Mouse (Mus musculus) limb, embryonic 14.5 days (tissue): Measurements from ENCODE around the gene Eloa. TPM values are rescaled to one million over a fixed set of nuclear protein-coding genes. Genes with fewer than 3 reads are reported as not detected.
A peak's percentile ranks its signal among the peaks of the same experiment; 100 is the strongest.

Source experiments
- ATAC-seq: fragments of 200-750 bp; cut with Nextera tagmentation; 2 replicates; pipeline ENCODE4 v1.8.0; 2017; ENCODE audit warnings: low read depth, moderate number of reproducible peaks, moderate TSS enrichment; ENCODE audit not compliant: low FRiP score
- DNase-seq: peaks from one replicate; pipeline ENCODE4 v3.0.0-alpha.2; 2015; ENCODE audit warnings: low spot score
- H3K27ac ChIP-seq: fragments of 300-500 bp; sonication (generic); replicated peaks from 2 replicates; pipeline ENCODE4 v1.5.1; 2014; ENCODE audit warnings: low read depth, mild to moderate bottlenecking, low read length, moderate library complexity, mixed read lengths
- H3K27me3 ChIP-seq: fragments of 300-500 bp; sonication (generic); 2 replicates; pipeline ENCODE4 v1.6.1; 2014; ENCODE audit warnings: low read length, mixed read lengths; ENCODE audit not compliant: control insufficient read depth, insufficient read depth
- H3K36me3 ChIP-seq: fragments of 300-500 bp; sonication (generic); 2 replicates; pipeline ENCODE4 v1.6.1; 2014; ENCODE audit warnings: mild to moderate bottlenecking, low read length, moderate library complexity, mixed read lengths; ENCODE audit not compliant: control insufficient read depth, insufficient read depth
- H3K4me1 ChIP-seq: fragments of 300-500 bp; sonication (generic); 2 replicates; pipeline ENCODE4 v1.6.1; 2014; ENCODE audit warnings: antibody characterized with exemption, low read length, mixed read lengths; ENCODE audit not compliant: control insufficient read depth, insufficient read depth
- H3K4me2 ChIP-seq: fragments of 300-500 bp; sonication (generic); replicated peaks from 2 replicates; pipeline ENCODE4 v1.6.1; 2014; ENCODE audit warnings: low read depth, mild to moderate bottlenecking, low read length, moderate library complexity; ENCODE audit not compliant: severe bottlenecking
- H3K4me3 ChIP-seq: fragments of 300-500 bp; sonication (generic); replicated peaks from 2 replicates; pipeline ENCODE4 v1.5.1; 2014; ENCODE audit warnings: low read length
- H3K9ac ChIP-seq: fragments of 300-500 bp; sonication (generic); 2 replicates; pipeline ENCODE4 v1.6.1; 2014; ENCODE audit warnings: mild to moderate bottlenecking, low read depth, low read length, moderate library complexity; ENCODE audit not compliant: severe bottlenecking
- H3K9me3 ChIP-seq: fragments of 300-500 bp; sonication (generic); 2 replicates; pipeline ENCODE4 v1.6.1; 2016; ENCODE audit warnings: low read length; ENCODE audit not compliant: control insufficient read depth
- POLR2A ChIP-seq: fragments of 200-500 bp; IDR thresholded peaks from 2 replicates; pipeline ENCODE4 v1.8.0; 2012; ENCODE audit warnings: inconsistent platforms, mild to moderate bottlenecking, moderate library complexity, borderline replicate concordance; ENCODE audit not compliant: insufficient read depth, insufficient read length; ENCODE audit errors: extremely low read depth
- WGBS: fragments of 180-500 bp; shearing (Covaris S2); extraction: QIAGEN DNeasy Blood & Tissue Kit; methylation state at CpG from one replicate; pipeline ENCODE4 v1.1.7; 2014; 5-methylcytosine and 5-hydroxymethylcytosine counted together
- polyA plus RNA-seq, 2 experiments: library from polyadenylated mRNA; depleted of rRNA in 1 of 2; stranded (reverse) in 1 of 2; unstranded in 1 of 2; fragments of >200 nt; fragmentation: Nextera tagmentation in 1 of 2; extraction: Ambion mirVana in 1 of 2; gene quantifications; 2 replicates each; pipeline versions ENCODE4 v1.2.1 to v1.2.3; 2012 to 2014

Eloa gene
- polyA plus RNA-seq, 2 experiments, result 28.1 to 50.5 TPM

- no peak for TF ChIP-seq POLR2A
- 2% methylated on average over 49 of the region's 50 CpGs for WGBS
- Histone ChIP-seq H3K4me1 (peaks cover 10% of the 10 kb centered on the region), H3K4me2 (peak overlapping the region; percentile 90), H3K9ac (peak overlapping the region; percentile 97), H3K36me3 (peaks cover 44% of the 10 kb centered on the region), H3K27me3 (no peaks in the 10 kb centered on the region), H3K27ac (peak overlapping the region; percentile 89), H3K4me3 (peak overlapping the region; percentile 96), H3K9me3 (no peaks in the 10 kb centered on the region)
- ATAC-seq (peak; percentile 76), DNase-seq (no peak)
Observed at GRCm38 (mm10) chr4:136052534-136053246, 31.1 kb upstream of the Eloa start.

GRCm38 (mm10) chr4:136052060-136052459, 30.5 kb upstream of the Eloa start:
- Histone ChIP-seq H3K4me2 (peak overlapping the region; percentile 90), H3K9ac (peak overlapping the region; percentile 97), H3K4me3 (peak overlapping the region; percentile 96), H3K4me1 (peaks cover 10% of the 10 kb centered on the region), H3K27me3 (no peaks in the 10 kb centered on the region), H3K9me3 (no peaks in the 10 kb centered on the region), H3K36me3 (peaks cover 50% of the 10 kb centered on the region), H3K27ac (no peak overlapping the region)
- DNase-seq (no peak), ATAC-seq (no peak)
- 7% methylated on average over 3 of the region's 3 CpGs for WGBS
- TF ChIP-seq POLR2A, result no peak

DNA sequence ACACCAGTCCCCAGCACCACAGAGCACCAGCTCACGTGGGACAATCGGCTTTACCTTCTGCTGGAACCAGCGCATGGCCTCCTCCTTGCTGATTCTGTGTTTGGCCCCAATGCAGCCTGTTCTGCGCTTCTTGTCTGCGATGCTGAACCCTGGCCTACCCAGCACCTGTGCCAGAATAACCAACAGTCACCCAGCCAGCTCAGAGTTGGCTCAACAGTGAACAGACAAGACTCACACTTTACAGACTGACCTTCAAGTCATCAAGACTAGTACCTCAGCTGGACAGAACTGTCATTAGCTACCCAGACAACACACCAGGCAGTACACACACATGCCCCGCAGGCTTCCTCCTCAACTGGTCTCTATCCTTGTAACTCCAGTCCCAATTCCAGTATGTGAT, 28.7 kb upstream of the Eloa start:
- DNase-seq, result no peak
- no peak for ATAC-seq
- Histone ChIP-seq H3K27me3 (no peaks in the 10 kb centered on the region), H3K9me3 (no peaks in the 10 kb centered on the region), H3K4me2 (no peak overlapping the region), H3K4me3 (no peak overlapping the region), H3K27ac (no peak overlapping the region), H3K4me1 (peaks cover 10% of the 10 kb centered on the region), H3K36me3 (peaks cover 64% of the 10 kb centered on the region), H3K9ac (no peak overlapping the region)
- WGBS, result 95% methylated on average over 6 of the region's 6 CpGs
- TF ChIP-seq POLR2A, result no peak

GRCm38 (mm10) chr4:136048291-136049032, 26.9 kb upstream of the Eloa start:
- Histone ChIP-seq H3K27me3 (no peaks in the 10 kb centered on the region), H3K9me3 (no peaks in the 10 kb centered on the region), H3K4me2 (no peak overlapping the region), H3K4me1 (peaks cover 10% of the 10 kb centered on the region), H3K27ac (no peak overlapping the region), H3K9ac (no peak overlapping the region), H3K4me3 (no peak overlapping the region), H3K36me3 (peaks cover 67% of the 10 kb centered on the region)
- TF ChIP-seq POLR2A, result no peak
- no peak for ATAC-seq
- WGBS, result 67% methylated on average over 4 of the region's 4 CpGs
- no peak for DNase-seq

- Histone ChIP-seq H3K9me3 (no peaks in the 10 kb centered on the region), H3K27ac (no peak overlapping the region), H3K27me3 (no peaks in the 10 kb centered on the region), H3K4me1 (peaks cover 10% of the 10 kb centered on the region), H3K9ac (no peak overlapping the region), H3K4me2 (no peak overlapping the region), H3K36me3 (peaks cover 67% of the 10 kb centered on the region), H3K4me3 (no peak overlapping the region)
- no peak for ATAC-seq
- no peak for TF ChIP-seq POLR2A
- no peak for DNase-seq
- WGBS, result 18% methylated on average over 4 of the region's 4 CpGs
Observed at GRCm38 (mm10) chr4:136047626-136048025, 26.1 kb upstream of the Eloa start.
